Mouse (Mus musculus) embryo, embryonic 10.5 days (tissue): Measurements from ENCODE around the gene Med24.
A peak's percentile ranks its signal among the peaks of the same experiment; 100 is the strongest.

ENCODE experiments used
- DNase-seq: peaks from one replicate; pipeline ENCODE4 v3.0.0-alpha.2; 2015; ENCODE audit warnings: low spot score

Gene Med24

DNA sequence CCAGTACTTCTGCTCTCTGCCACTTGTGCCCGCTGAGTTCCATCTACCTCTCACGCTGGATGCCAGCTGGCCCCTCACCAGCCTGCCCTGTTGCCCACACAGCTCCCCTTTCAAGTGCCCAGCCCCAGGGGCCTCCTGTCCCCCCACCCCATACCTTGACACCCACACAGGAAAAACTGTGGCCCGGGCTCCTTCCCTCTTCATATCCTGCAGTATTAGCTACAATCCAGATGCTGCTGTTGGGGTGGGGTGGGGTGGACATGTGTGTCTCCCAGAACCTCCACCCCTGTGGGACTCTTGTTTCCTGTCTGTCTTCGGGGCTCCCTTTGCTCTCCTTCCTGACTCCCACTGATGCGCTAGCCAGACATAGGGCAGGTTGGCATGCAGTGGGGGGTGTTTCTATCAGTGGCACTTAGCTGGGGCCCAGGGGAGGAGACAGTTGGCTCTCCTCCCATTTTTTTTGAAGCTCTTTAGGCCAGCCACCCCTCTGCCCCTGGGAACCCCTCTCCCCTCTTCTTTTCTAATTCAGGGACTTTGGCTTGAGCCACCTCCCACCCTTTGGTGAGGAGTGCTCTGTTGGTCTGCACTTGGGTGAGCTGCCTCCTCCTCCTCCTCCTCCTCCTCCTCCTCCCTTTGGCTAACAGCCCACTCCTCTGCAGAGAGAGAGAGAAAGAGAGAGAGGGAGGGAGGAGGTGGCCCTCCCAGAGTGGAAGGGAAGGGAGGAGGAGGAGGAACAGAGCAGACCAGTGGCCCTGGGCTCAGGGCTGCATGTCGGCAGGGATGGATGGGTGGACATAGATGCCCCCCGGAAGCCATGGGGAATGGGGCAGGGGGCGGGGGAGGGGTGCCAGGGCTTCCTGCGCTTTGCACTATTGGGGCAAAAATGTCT is 36.4 kb upstream of the Med24 start:
- DNase-seq: no peak

DNA sequence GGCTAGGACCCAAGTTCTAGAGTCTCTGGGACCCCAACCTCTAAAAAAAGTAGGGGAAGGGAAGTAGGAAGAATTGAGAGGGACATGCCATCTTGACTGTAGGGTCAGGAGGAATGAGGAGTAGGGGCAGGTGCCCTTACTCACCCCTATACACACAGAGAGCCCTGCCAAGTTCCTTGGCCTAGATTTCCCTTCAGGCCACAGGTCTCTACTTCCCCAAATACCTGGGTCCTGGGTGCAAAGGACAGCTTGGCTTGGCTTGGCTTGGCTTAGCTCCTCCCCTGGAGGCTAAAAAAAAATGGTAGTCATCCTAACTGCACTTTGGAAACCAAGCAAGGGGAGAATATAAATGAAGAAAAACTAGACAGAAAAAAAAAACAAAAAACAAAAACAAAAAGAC is 35.5 kb upstream of the Med24 start:
- no peak for DNase-seq

DNA sequence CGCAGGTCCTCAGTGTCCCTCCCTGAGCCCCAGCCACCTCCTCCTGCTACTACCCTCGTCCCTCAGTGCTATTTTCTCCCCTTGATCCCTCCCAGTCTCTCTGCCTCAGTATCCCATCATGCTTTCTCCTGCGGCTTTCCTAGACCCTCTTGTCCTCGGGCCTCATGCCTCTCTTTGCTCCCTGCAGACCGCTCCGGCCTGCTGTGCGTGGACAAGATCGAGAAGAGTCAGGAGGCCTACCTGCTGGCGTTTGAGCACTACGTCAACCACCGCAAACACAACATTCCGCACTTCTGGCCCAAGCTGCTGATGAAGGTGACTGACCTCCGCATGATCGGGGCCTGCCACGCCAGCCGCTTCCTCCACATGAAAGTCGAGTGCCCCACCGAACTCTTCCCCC is 34.9 kb upstream of the Med24 start:
- DNase-seq: no peak

DNA sequence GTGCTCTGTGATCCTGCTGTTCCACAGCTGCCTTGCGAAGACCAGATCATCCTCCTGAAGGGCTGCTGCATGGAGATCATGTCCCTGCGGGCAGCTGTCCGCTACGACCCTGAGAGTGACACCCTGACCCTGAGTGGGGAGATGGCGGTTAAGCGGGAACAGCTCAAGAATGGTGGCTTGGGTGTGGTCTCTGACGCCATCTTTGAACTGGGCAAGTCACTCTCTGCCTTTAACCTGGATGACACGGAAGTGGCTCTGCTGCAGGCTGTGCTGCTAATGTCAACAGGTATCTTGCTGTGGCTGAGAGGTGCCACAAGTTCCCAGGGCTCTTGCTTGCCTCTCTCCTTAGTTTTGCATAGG is 34.2 kb upstream of the Med24 start:
- DNase-seq: no peak

DNA sequence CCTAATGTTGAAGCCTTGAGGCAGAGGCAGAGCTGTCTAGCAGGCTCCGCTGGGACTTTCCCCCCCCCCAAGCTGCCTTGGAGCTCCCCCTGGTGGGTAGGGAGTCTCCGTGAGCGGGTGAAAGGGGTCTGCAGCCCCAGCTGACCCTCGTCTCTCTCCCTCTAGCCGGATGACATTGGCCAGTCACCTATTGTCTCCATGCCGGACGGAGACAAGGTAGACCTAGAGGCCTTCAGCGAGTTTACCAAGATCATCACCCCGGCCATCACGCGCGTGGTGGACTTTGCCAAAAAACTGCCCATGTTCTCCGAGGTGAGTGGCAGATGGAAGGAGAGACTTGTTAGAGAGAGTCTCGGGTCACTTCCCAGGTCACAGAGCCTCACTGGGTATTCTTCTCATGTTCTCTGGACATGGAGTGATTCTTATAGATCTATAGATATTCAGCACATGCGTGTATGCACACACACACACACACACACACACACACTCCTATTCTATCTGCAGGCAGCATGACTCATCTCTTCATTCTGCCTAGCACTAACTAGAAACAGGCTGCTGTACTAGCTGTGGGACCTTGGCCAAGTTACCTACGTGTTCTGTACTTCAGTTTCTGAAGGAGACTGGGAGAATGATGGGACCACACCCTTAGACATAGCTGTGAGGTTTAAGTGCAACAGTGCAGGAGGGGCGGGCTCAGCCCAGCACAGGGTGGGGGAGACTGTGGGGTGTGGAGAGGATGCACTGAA is 33.7 kb upstream of the Med24 start:
- DNase-seq: peak; percentile 50

DNA sequence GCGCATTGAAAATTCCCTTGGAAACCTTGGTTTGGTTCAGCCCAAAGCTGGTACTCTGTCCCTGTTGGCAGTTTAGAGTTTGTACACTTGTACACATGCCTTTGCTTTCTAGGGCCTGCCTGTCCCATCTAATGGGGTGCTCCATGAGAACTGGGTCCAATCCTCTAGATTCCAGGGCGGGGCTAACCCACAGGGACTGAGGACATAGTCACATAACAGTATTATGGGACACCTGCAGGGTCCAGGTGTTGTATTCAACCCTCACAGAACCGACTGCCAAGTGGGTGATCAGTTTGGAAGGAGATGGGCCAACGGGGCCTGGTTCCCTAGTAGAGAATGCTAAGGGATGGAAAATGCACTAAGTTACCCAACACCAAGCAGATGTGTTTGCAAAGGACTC is 32.7 kb upstream of the Med24 start:
- no peak for DNase-seq

DNA sequence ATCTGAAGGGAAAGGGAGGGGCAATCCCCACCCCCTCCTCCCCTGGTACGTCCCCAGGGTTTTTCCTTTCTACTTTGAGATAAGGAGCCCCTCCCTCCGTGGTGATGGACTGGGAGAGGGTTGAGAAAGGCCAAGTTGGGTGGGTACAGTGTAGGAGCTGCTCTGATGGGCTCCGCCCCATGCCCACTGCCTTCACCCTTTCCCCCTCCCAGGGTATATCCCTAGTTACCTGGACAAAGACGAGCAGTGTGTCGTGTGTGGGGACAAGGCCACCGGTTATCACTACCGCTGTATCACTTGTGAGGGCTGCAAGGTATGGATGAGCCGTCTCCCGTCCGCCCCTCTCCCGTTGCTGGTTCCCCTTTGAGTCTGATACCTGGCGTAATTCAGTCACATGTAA is 27.5 kb upstream of the Med24 start:
- no peak for DNase-seq

DNA sequence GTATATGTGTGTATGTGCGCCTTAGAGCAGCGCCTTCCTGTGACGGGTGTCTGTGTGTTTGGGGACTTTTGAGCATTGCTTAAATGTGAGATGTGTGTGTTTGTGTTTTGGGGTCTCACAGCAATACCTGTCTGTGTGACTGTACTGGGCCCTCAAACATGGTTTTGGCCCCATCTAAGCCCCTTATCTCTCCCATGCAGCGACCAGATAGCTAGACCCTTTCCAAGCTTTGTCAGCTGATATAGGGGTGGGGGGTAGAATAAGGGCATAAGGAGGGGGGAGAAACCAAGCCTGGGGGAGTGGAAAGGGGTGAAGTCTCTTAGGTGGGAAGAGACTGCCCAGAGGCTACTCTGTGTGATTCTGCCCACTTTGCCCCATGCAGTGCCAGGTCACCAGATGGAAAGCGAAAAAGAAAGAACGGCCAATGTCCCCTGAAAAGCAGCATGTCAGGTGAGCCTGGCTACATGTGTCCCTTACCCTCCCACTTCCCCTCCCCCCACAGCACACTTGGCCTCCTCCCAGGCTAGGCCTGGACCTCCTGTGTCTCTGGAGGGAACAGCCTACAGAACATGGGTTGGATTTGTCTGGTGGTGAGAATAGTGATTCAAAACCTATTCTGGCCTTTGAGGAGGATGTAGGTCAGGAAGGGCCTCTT is 26.6 kb upstream of the Med24 start:
- no peak for DNase-seq

DNA sequence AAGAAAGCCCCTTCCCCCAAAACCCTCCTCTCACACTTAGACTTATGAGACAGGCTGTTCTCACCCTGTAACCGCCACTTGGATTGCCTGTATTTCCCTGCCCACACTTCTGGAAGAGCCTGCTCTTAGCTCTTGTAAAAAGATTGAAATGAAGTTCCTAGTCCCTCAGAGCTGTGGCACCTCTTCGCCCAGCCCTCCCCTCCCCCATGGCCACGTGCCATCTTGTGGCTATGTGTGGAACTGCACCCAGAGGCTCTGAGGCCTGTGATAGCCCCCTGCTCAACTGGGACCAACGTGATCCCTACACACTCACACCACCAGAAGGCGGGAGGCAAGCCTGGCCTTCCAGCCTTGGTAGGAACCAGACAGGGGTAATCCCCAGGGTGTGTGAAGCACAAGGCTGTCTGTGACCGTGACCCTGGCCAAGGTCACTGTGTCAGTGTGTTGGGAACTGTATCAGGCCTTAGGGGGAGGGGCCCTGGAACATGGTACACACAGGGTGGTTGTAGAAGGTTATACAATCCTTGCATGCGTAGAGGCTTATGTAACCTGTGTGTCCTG is 25.5 kb upstream of the Med24 start:
- DNase-seq: peak; percentile 89

DNA sequence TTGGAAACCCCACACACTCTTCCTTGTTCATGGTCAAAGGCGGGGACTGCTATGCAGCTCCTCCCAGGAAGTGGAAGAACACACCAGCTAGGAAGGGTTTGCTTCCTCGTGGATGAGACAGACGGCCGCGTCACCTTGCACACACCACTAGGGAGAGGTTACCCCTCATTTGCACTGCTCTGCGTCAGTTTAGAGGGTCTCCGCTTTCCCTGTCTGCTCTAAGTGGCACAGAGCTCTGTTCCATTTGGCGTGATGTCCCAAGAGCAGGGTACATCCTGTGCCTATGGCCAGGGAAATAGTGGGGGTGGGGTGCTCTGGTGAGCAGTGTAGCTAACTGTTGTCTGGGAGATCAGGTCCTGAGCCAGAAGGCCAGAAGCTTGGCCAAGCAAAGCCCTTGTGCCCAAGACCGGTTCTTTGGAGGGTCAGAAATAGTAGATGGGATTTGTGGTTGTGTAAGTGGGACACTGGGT is 25.0 kb upstream of the Med24 start:
- DNase-seq: no peak

DNA sequence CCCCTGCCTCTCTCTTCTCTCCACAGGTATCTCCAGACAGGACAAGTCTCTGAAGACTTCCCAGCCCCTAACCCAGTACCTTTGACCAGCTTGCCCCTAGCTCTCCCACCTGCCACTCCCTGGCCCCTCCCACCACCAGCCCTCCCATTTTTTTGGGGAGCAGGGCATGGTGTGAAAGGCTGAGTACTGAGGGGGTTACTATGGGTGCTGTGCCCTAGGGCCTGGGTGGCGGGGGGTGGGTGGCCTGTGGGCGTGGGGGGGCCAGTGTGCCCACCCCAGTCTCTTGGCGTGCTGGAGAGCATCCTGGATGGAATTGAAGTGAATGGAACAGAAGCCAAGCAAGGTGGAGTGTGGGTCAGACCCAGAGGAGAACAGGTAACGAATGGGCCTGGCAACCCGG is 24.0 kb upstream of the Med24 start:
- DNase-seq: no peak

DNA sequence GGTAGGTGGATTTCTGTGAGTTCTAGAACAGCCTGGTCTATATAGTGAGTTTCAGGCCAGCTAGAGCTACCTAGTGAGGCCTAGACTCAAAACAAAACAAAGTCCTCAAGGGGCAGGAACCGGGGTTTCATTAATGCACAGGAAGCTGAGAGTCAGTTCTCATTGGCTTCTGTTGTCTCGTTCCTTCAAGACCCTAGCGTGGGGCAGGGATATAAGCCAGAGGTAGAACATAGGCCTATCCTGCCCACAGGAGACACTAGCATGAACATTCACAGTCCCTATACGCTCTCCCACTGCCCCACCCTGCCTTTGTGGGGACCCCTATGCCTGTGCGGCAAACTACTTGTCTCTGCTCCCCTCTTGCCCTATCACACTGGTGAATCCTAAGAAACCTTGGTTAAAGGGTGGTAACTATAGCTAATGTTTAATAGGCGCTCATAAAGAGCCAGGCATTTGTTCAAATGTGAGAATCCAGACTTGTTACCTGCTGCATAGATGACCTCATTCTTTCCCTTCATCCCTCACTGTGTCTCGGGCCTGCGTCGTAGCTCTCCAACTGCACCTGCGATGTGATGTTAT is 23.4 kb upstream of the Med24 start:
- no peak for DNase-seq

DNA sequence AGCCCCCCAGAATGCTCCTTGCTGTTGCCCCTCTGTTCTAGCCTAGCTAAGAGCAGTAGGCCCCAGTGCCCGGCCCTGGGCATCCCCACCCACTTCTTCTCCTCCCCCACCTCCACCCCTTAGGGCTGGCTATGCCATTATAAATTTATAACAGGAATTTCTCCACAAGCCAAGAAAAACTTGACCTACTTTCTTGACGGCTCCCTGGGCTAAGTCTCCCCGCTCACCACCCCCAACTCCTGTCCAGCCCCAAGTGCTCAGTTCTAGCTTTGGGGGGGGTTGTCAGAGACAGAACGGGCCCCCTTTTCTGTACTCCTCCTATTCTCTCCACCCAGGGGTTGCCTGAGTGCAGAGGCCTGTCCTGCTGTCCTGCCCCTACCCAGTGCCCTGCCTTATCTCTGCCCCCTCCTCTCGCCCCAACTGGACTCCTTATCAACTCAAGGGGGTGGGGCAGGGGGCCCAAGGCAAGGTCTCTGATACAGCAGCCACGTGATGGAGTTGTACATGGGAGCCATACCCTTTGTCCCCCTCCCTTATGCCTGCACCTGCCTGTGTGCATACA is 22.1 kb upstream of the Med24 start:
- no peak for DNase-seq

DNA sequence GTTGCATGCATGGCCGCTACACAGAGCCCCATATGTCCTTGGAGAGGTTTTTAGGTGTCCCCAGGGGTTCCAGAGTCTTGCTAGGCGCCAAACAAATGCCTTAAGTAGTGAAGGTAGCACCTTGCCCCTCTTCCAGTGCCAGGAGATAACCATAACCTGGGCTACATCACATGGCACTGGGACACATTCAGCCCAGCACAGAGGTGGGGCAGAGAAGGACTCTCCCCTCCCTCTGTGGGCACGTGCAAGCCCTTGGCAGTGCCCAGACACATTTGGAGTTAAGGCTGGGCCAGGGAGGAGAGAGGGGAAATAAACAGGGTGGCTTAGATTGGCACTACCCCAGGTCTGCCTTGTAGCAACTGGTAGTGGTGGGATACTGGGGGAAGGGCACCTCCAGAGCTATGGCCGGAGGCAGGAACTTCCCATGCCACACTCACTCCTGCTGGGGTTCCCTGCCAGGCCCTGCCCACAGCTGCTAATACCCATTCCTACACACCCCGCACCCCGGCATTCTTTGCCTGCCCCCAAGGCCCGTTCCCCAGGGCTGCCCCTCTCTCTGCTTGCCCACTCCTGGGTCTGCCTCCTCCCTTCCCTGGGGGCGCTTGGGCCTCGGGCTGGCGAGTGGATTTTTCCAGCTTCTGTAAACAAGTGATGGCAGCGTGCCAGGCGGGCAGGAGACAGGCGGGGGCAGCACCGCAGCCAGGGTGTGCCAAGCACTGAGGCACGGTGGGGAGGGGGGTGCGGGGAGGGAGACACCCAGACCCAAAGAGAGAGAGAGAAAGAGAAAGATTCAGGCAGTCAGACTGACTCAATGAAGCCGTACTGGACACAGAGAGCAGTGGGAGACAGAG is 21.3 kb upstream of the Med24 start:
- no peak for DNase-seq

DNA sequence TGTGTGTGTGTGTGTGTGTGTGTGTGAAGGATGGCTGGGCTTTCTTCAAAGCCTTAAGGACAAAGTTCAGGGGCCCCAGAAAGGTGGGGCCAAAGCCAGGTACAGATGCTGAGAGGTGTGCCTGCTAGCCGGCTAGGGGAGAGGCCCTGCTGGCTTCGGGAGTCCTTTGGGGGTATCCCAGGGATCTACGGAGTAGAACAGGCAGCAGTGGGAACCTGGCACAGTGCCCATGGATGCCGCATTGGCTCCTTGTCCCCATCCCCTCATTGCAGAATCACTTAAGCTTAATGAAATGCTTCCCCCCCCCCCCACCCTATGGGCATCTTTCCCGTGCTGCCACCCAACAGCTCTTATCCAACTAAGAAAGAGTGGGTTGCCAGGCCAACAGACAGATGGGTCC is 20.5 kb upstream of the Med24 start:
- DNase-seq: no peak

DNA sequence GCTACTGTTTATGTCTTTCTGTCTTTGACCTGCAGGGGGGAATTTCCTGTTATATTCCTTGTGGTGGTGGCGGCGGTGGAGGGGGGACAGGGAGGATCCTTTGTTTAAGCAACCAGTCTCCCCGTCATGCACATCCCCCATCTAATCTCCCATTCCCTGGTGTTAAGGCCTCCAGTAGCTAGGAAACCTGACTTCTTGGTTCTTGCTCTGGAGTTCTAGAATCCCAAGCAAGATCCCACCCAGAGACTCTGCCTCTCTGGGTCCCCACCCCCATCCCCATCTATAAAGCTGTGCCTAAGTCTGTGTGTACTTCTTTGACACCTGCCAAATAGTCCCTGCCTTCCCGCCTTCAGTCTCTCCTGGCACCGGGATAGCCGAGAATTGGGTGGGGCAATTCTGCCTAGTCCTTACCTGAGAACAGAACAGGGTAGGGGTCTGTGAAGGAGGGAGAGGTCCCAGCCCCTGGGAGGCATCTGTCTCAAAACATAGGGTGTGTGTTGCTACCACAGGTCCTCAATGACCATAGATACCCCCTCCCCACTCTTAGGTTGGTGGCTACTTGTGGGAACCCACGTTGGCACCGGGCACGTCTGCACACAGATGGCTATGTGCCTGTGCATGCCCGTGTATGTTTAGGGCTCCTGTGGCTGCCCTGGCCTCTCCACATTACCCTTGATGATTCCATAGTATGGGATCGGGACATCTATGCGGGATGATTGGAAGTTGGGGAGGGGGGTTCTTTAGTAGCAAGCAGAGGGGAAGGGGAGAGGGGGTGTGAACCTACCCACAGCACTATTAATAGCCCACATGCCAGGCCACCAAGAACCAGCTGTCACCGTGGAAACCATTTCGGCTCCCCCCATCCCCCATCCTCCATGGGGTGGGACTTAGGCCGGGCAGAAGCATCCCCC is 19.5 kb upstream of the Med24 start:
- peak; percentile 54 for DNase-seq

DNA sequence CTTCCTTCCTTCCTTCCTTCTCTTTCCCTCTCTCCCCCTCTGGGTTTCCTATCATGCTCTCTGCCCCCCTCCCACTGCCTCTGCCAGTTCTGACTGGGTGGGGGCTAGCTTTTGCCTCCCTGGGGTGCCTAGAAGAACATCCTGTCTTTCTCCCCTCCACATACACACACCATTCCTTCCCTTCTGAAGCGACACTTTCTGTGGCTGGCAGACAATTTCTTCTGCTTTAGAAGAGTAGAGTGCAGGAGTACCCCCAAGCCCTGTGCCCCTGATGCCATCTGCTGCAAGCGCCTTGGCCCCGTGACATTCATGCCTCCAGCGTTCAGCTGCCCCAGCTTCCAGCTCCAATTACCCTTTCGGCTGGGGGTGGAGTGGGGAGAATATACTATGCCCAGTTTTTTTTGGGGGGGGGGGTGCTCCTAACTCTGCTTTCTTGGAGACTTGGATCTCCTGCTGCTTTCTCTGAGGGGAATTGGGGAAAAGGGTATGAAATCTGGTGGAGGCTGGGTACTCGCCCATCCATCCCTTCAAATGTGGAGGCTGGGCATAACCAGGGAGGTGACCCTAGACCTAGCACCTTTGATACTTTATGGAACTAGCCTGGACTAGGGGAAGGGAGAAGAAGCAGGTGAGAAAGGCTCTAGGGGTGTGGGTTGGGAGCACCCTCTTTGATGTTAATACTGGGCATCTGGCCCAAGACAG is 18.7 kb upstream of the Med24 start:
- no peak for DNase-seq

DNA sequence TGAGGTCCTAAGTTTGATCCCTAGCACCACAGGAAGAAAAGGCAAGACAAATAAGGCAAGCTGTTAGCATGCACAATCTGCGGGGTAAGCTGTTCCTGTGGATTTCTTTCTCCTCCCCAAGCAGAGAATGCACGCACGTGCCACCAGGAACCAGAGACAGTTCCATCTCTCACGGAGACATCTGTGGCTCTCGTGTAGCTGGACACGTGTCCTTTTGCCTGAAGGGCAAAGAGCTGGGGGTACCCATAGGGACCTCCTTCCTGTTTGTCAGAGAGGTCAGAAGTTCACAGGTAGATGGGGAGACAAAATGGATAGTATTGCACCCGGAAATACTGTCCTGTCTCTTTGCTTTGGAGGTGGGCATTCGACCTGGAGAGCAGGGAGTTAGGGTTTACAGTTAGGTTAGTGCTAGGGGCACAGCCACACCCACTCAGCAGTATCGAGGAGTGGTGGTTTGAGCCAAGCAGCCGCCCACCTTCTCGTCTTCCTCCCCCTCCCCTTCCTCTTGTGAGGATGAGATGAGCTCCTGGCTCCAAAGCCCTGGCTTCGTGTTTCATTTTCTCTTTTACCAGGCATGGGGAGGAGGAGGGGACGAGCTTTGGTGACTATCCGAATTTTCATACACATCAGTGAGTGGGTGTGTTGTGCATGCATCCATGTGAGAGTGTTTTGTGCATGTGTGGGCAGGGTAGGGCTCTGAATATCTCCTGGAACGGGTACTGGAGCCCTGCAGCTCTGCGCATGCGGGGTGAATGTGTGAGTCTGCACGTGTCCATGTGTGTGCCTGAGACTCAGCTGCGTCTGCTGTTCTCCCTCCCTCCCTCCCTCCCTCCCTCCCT is 17.8 kb upstream of the Med24 start:
- peak; percentile 87 for DNase-seq
